Mouse (Mus musculus): ENCODE results near the gene Slc11a2.
"Not testable (repeated sequence)": the region's sequence is repeated elsewhere in the genome, so short reads cannot be mapped to it uniquely, and the experiment has no call there.

Gene Slc11a2

DNA sequence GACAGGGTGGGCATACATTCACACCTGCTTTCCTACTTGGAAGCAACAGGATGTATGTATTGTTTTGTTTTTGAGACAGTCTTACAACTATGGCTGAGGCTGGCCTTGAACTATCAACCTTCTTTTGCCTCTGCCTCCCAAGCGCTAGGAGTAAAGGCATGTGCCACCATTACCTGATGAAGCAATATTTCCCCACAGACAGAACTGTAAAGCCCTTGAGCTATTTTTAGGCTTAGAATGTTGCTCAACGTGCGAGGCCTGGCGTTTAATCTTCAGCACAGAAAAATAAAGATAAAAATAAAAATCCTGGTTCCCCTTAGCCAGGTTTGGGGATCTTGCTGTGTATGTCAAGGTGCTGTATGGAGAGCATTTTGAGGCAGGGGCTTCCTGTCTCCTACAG is 11.2 kb upstream of the Slc11a2 start:
- no peak for DNase-seq (ENCODE audit: extremely low spot score, low spot score)

DNA sequence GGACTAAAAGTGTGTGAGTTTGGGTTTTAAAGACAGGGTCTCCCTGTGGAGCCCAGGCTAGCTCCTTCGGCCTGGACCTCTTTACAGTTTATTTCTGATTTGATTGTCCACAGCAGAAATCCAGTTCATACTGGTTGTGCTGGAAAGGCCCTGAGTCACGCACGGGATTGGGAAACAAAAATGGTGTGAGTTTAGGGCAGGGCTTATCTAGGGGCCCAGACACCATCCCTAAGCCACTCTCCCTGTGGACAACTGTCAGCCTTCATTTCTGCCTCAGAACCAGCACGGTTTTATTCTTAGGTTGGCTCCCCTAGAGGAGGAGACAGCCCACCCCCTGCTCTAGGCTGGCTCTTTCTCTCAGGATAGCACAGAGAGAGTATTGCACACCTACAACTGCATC is 8.4 kb upstream of the Slc11a2 start:
- DNase-seq (ENCODE audit: extremely low spot score, low spot score), result no peak

DNA sequence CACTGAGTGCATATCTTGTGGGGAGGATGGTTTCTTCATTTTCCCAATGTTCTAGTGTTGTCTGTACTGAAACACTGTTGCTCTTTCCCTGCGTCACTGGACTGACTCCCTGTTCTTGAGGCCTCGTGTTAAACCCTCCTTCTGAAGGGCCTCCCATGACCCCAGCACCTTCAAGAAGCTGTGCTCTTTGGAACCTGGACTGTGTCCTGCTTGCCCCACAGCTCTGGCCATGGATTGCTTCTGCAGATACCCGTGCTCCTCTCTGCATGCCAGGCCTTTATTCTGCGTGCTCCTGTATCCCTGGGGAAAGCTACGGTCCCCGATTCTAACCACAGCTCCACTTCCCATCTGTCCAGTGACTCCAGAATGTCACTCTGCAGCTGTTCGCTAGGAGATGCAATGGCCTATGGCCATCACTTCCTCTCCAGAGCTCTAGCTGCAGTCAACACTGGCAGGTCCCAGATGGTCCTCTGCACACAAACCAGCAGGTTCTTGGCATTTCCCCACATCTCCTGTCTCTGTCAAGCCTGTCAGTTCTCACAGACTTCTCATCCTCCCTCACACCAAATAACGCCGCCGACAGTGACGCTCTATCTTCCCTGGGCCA is 5.2 kb upstream of the Slc11a2 start:
- no peak for DNase-seq (ENCODE audit: extremely low spot score, low spot score)

DNA sequence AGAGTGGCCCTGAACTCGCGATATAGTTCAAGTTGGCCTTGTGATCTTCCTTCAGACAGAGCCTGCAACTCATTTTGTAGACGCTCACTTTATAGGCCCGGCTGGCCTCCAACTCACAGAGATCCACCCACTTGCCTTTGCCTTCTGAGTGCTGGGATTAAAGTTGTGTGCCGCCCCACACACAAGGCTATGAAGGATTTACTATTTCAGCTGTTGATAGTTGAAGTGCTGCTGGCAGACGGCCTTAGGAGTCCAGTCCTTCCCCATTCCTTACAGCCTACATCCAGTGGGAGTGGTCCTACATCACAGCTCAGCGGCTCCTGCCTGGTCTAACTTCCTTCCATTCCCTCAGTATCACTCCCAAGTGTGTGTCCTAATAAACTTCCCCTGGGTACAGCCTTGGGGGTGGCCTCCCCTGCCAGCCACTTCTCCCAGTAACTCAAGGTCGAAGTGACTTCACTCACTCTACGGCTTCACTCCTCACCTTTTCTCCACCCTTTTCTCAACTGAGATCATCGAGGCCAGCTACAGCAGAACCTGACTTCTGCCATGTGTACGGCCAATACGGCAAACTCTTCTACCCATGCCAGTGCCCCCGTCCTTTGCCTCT is 3.5 kb upstream of the Slc11a2 start:
- DNase-seq (ENCODE audit: extremely low spot score, low spot score), result no peak

DNA sequence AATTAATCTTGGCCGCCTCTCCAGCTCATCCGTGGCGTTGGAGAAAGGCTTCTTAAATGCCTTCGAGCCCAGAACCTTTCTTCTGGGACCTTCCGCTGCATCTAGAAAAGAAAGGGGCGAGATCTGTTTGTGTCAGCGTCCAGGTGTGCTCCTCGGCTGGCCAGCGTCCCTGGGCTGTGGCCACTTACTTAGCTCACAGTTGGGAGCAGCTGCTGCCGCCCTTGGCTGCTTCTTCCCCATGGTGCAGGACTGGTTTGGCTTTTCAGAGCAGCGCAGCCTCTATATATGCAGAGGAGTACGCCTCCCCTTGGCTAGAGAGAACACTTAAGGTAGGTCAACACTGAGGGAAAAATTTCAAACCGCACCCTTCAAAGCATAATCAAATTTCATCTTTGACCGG is 956 bp downstream of the Slc11a2 start:
- peak; percentile 40 for DNase-seq (ENCODE audit: extremely low spot score, low spot score)

DNA sequence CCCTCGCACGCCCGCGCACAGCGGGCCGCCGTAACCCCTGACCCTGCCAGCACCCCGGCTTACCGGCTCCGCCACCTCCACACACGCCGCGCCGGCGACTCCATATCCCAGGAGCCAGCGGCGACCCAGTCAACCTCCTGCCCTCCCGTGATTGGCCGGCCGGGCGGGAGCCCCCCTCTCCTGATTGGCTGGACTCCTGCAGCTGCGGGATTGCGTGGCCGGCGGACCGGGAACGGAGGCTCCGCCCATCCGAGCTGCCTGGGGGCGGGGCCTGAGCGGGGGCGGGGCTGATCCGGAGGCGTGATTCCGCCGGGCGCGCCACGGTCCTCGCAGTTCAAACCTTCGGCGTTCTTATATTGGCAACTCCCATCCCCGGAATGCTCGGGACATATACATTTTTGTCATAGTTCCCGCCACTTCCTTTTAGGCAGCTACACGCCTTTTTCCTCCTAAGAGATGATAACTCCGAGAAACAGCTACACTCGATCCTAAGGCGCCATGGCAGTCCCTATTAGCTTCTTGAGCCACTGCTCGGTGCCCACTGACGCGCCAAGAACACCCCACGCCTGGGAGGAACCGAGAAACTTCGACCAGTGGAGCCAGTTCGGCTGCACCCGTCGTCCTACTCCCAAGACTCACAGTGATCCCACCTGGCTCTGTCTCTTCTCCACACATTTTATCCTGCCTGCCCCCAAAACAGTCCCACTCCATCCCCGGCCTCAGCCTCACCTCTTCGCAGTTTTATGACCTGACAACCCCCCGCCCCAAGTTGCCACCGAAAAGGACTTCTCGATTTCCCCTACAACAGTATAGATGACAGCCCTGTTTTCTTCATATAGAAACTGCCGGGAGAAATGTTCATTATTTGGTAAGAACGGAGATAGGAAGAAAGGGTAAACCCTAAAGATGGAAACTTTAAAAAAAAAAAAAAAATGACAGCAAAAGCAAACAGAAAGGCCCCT is 1.7 kb downstream of the Slc11a2 start:
- peak; percentile 97 for DNase-seq (ENCODE audit: extremely low spot score, low spot score)

DNA sequence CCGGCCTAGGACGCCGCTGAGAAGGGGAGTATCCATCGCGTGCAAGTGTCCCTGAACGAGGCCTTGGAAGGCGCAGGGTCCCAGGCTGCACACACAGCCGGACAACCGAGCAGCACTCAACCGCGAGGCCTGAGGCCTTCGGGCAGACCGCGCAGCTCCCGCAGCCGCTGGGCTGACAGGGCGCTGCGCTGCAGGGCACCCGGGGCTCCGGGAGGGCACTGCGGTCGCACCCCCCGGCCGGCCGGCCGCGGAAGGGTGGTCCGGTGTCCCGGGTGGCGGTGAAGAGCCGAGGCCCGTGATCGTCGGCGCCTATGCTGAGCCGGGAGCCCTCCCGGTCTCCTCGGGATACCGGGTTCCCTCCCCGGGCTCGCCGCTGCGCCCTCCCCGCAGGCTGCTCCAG is 2.4 kb downstream of the Slc11a2 start:
- DNase-seq (ENCODE audit: extremely low spot score, low spot score), result no peak

DNA sequence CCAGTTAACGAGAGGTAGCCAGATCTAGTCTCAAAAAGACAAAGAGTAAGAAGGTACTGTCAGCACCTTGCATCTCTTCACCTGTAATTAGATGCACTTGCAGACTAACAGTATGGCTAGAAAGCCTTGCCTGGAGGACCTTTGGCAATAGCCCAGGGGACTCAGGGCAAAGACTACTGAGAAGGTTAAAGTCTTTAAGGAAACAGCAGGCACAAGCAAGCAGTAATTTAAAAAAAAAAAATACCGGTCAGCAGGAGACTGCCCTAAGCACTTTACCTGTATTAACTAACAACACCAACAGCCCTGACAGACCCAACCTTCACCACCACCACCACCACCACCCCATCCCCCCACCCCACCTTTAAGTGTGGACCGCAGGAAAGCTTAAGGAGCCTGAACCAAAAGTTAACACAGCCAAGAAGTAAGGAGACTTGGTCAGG is 3.1 kb downstream of the Slc11a2 start, which contains the start of gene Gm5475:
Gene Gm5475 (plus strand): TSS at position 390 of the 440 bp plus-strand sequence.
- not testable (repeated sequence) for DNase-seq (ENCODE audit: extremely low spot score, low spot score)

DNA sequence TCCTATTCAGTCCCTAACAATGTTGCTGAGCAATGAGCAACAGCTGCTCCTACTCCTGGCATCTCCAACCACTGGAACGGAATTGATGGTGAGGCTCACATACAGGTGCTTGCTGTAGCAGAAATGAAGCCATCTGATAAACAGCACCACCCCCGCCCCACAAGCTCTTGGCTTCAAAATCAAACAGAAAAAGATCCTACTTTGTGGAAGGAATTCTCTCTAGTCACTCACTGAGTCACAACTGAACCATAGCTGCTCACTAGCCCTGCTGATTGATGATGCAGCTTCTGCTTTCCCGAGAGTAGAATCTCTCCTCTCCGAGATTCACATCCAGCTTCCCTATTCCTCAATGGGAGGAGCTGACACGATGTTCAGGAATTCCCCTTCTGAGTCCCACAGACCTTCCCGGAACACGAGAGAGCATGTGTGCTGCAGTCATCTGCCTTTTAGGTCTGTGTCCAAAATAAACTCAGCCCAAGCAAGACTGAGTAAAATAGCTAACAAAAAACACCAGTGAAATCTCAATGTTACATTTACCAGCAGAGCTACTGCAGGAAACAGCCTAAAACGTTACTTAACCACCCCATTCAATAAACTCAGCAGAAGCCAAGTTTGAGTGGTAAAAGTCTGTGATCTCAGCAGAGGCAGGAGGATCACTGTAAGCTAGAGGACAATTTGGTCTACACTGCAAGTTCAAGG is 3.7 kb downstream of the Slc11a2 start:
- DNase-seq (ENCODE audit: extremely low spot score, low spot score), result no peak

DNA sequence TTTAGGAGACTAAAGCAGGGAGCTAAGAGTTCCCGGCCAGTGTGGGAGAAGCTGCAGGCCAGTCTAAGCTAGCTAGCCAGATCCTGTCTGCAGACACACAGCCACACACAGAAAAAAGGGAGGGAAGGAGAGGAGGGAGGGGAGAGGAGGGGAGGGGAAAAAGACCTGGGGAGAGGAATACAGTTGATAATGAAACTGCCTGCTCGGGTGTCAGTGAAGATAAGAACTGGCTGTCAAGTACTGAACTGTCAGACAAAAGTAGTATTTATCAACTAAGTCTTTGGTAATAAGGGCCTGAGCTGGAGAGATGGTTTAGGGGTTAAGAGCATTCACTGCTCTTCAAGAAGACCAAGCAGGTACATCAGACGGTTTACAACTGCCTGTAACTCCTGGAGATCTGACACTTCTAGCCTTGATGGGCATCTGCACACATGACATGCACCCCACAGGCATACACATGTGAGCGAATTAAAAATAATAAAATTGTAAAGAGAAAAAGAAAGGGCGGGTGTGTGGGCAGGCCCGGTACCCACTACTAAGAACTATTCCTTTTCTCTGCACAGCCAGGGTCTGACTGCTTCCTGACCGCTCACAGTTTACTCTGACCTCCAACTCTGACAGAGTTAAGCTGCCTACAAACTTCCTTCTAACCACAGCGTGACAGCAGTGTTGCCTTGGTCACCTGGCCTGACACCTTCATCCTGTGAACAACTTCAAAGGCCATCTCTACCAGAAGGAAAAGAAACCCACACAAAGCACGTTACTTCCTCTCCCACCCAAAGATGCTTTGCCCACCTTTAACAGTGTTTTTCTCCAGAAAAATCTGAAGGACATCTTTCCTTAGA is 4.7 kb downstream of the Slc11a2 start:
- no peak for DNase-seq (ENCODE audit: extremely low spot score, low spot score)

DNA sequence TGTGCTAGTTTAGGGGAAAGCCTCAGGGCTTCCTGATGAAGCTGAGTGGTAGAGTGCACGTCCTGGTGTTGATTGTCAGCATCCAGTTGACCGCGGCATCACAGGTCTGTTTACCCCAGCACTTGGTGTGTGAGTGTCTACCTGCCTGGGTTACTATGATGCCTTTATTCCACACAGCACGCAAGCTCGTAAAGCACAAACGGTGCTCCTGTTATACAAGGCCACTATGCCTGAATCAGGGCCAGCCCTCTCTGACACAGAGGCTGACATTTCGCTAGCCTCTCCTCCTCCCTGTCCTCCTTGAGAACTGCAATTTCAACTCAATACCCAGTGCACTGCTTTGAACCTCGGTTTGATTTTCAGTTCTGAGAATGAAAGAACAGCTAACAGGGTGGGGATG is 5.6 kb downstream of the Slc11a2 start:
- DNase-seq (ENCODE audit: extremely low spot score, low spot score), result no peak

DNA sequence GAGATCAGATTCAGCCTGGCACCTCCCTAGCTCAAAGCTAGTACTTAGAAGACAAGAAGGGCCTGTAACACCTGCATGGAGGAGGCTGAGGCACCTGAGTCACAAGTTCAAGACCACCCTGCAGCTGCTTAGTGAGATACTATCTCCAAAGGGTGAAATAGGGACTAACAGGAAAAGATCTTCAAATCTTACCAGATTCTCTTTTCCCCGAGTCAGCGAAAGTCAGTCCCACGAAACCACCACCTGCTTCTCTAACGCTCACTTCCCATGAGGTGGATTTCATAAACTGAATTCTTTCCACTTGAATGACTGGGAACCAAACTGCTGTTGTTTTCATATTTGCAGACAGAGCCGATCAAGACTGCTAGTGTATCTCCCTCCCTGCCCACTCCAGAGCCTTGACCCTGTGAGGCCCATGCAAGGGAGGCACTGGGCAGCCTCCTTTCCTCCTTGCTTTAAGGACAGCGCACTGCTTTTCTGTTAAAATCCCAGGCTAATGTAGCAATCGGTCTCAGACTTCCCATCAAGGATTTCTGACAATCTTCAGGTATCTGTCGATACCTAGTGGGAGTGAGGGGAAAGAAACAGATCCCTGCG is 6.9 kb downstream of the Slc11a2 start:
- no peak for DNase-seq (ENCODE audit: extremely low spot score, low spot score)

DNA sequence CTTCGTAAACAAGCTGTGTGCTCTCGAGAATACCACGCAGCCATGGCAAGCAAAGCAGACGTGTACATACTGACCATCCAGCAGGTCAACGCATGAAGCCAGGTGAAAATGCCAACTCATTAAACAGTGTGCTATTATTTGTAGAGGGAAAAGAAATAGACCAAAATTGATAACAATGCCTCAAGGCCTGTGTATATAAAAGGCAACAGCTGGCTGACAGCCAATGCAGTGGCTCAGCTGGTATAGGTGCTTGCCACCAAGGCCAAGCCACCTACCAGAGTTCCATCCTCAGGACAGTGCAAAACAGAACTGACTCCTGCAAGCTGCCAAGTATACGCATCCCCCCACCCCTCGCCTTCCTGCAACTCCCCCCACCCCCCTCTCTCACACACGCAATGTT is 9.2 kb downstream of the Slc11a2 start:
- no peak for DNase-seq (ENCODE audit: extremely low spot score, low spot score)

DNA sequence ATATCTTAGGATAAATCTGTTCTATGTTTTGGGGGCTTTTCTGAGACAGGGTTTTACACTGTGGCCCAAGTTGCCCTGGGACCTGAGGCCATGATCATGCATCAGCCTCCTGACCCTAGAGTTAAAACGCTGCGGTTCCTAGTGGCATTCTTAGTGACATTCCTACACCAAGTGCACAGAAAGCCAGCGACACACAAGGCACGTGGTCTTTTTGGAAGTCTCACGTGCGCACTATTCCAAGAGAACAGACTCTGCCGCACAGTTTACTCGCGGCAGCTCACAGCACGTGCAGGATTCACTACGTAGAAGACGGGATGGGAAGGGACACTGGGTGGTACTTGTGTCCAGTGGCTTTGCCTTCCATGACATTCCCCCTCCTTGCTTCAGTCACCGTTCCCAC is 9.9 kb downstream of the Slc11a2 start:
- DNase-seq (ENCODE audit: extremely low spot score, low spot score), result no peak

DNA sequence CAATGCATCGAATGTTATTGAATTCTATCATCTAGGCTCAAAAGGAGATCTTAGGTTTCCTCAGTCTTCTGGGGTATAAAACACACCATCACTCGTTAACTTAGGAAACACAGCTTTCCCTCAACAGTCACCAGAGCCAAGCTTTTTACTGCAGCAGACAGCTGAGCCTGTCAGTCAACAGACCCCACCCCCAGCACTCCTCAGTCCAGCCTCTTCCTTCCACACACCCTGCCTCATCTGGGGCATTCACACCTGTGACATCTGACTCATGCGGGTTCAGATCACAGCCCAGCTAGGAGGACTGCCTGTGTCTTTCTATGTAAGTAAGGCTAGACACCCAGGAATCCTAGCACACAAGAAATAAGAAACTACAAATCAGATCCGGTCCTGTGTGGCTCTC is 10.9 kb downstream of the Slc11a2 start:
- no peak for DNase-seq (ENCODE audit: extremely low spot score, low spot score)

DNA sequence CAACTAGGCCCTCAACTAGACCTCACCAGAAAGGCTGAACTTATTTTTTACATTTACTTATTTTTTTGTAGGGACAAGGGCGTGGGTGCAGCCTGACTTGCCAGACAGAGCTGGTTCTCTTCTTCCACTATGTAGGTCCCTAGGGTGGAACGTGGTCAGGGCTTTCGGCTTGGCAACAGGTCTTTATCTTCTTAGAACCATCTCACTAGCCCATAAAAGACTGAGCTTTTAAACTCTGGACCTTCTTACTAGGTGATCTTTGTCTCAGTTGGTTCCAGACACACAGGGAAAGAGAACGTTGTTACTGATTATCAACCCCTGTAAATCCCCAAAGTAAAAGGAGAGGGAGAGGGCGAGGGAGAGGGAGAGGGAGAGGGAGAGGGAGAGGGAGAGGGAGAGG is 11.6 kb downstream of the Slc11a2 start:
- no peak for DNase-seq (ENCODE audit: extremely low spot score, low spot score)

DNA sequence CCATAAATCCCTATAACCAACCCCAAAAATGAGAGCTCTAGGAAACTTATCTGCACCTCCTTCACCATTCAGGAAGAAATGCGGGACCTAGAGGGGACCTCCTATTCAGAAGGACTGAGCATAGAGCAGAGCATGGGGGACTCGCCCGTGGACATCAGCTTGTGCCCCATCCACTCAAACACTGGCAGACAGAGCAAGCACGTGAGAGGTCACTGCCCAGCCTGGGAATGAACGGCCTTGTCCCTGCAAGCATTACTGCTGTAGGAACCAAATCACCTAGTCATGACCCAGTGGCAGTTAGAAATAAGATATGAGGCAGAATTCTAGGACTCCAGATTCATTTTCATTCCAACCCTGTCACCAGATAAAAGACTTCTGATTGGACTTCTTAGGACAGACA is 13.1 kb downstream of the Slc11a2 start:
- DNase-seq (ENCODE audit: extremely low spot score, low spot score), result no peak

DNA sequence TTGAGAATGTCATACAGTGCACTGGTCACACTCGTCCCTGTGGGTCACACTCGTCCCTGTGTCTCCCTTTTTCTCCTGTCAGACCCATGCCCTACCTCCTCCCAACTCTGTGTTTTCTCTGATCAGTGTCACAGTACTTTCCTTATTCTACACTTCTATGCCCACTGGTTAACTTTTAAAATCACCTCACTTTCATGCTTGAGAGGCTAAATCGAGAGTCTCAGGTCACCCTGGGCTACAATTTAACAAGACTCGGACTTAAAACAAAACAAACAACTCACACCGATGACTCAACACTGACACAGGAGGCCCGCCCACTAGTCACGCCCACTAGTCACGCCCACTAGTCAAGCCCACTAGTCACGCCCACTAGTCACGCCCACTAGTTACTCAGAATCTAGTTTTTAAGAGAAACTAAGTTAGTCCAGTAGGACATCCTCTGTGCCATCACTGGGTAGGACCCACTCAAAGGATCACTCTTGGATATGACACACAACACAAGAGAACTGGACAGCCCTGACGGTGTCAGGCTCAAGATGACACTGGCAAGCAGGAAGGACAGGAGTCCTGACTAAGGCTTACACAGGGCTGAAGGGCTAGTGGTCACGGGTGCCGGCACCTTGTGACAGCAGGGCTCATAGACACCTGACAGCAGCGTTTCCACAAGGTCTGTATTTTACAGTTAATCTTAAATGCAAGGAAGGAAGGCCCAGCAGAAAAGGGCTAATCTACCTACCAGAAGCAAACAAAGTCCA is 13.8 kb downstream of the Slc11a2 start:
- DNase-seq (ENCODE audit: extremely low spot score, low spot score), result no peak

DNA sequence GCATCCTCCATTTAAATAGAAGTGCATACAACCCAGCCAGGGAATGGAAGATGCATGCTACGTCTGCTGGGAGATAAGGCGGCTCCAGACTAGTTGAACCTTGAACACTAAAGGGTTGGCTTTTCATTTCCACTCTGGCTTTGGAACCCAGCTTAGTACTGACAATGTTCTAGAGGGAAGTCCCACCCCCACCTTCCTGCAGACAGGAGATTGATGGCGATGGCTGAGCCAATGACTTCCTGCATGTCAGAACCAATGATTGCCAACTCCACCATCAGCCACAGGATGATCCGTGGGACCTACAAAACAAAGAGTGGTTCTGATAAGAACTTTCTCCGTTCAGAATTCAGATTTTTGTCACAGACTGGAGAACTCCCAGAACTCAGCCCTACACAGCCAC is 18.8 kb downstream of the Slc11a2 start:
- DNase-seq (ENCODE audit: extremely low spot score, low spot score), result no peak
